Mouse (Mus musculus): ENCODE measurements around the gene Insm1. TPM values are rescaled to one million over a fixed set of nuclear protein-coding genes. Genes with fewer than 3 reads are reported as not detected.

The Insm1 gene
- polyA plus RNA-seq, 1 experiment from 2014 or later = 8.9 TPM

DNA sequence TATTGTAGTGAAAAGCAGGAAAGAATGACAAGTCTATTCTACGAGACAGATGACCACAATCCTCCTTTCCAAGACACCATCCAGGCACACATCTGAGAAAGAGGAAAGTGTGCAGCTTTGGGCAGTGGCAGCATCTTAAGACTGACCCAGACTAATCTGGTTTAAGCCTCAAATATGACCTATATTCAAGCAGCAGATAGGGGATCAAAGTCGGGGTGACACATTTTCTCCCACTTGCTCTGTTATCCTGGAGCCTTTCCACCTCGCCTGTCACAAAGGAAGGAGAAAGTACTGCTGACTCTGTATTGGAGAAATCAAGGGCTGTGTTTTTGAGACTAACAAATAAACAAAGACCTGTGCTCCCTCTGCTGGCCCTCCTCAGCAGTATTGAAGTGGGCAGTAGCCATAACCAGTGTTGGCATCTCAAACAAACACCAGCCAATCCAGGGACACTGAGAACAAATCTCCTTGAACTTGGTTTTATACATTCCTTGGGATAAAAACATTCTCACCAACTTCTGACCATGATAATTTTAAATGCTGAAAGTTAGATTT is 34.7 kb downstream of the Insm1 start:
- H3K9me3 ChIP-seq = no peaks in the 10 kb centered on the region
- peak; percentile 43; the same call in 1 of the 2 replicates for ATAC-seq
- 44% methylated on average over 3 of the region's 3 CpGs for WGBS

GRCm38 (mm10) chr2:146257037-146257436 is 35.3 kb downstream of the Insm1 start:
- no peaks in the 10 kb centered on the region for H3K36me3 ChIP-seq
- peak overlapping the region; percentile 64 for H3K27ac ChIP-seq
- H3K9me3 ChIP-seq = no peaks in the 10 kb centered on the region
- H3K4me2 ChIP-seq (replicated peaks) = no peak overlapping the region
- WGBS = 20% methylated on average over 3 of the region's 3 CpGs
- 0 out of 2 replicates have a peak, but pooled peaks cover 3% of the 10 kb centered on the region for H3K27me3 ChIP-seq
- no peak overlapping the region for H3K4me3 ChIP-seq (replicated peaks)
- peaks cover 59% of the 10 kb centered on the region for H3K4me1 ChIP-seq (replicated peaks)
- no peak overlapping the region for H3K9ac ChIP-seq (replicated peaks)
- ATAC-seq = no peak

More for the DNA sequence above, 34.7 kb downstream of the Insm1 start:
- no peak overlapping the region for H3K4me2 ChIP-seq (replicated peaks)
- H3K27me3 ChIP-seq = 0 out of 2 replicates have a peak, but pooled peaks cover 3% of the 10 kb centered on the region
- H3K36me3 ChIP-seq = no peaks in the 10 kb centered on the region
- H3K9ac ChIP-seq (replicated peaks) = no peak overlapping the region
- no peak overlapping the region for H3K4me3 ChIP-seq (replicated peaks)
- H3K27ac ChIP-seq = peak overlapping the region; percentile 40
- H3K4me1 ChIP-seq (replicated peaks) = peaks cover 52% of the 10 kb centered on the region

DNA sequence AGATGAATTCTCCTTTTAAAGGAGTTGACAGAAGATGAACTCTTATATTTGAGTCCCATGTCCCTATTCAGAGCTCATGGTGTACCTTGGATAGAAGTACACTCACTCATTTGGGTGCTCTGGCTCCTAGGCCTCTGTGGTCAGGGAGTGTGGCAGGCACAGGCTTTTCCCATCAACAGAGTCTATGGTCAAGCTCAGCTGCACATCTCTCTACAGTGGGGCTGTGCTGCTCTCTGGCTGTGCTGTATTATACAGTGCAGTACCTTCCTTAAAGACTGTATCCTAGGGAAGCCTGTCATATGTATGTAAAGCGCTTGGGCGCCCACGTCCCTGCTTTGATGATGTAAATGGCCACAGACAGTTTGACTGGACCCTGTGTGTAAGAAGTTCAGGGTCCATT is 35.9 kb downstream of the Insm1 start:
- ATAC-seq = no peak; the same call in 1 of the 2 replicates
- H3K9me3 ChIP-seq = no peaks in the 10 kb centered on the region
- H3K36me3 ChIP-seq = no peaks in the 10 kb centered on the region
- 0 out of 2 replicates have a peak, but pooled peaks cover 3% of the 10 kb centered on the region for H3K27me3 ChIP-seq
- H3K4me2 ChIP-seq (replicated peaks) = no peak overlapping the region
- peaks cover 64% of the 10 kb centered on the region for H3K4me1 ChIP-seq (replicated peaks)
- H3K27ac ChIP-seq = peak overlapping the region; percentile 64; the same call in 1 of the 2 replicates
- H3K9ac ChIP-seq (replicated peaks) = no peak overlapping the region
- WGBS = 72% methylated on average over 3 of the region's 3 CpGs
- no peak overlapping the region for H3K4me3 ChIP-seq (replicated peaks)

GRCm38 (mm10) chr2:146258736-146259469 is 37.2 kb downstream of the Insm1 start:
- H3K9ac ChIP-seq (replicated peaks) = no peak overlapping the region
- H3K9me3 ChIP-seq = no peaks in the 10 kb centered on the region
- no peaks in the 10 kb centered on the region for H3K36me3 ChIP-seq
- peak; percentile 78 for ATAC-seq
- H3K4me3 ChIP-seq (replicated peaks) = no peak overlapping the region
- H3K4me1 ChIP-seq (replicated peaks) = peaks cover 68% of the 10 kb centered on the region
- 0 out of 2 replicates have a peak, but pooled peaks cover 3% of the 10 kb centered on the region for H3K27me3 ChIP-seq
- peak overlapping the region; percentile 86 for H3K27ac ChIP-seq
- 0 out of 2 replicates have a peak overlapping the region, but pooled peaks have one; percentile 14 for H3K4me2 ChIP-seq (replicated peaks)
- 7% methylated on average over 10 of the region's 10 CpGs for WGBS

DNA sequence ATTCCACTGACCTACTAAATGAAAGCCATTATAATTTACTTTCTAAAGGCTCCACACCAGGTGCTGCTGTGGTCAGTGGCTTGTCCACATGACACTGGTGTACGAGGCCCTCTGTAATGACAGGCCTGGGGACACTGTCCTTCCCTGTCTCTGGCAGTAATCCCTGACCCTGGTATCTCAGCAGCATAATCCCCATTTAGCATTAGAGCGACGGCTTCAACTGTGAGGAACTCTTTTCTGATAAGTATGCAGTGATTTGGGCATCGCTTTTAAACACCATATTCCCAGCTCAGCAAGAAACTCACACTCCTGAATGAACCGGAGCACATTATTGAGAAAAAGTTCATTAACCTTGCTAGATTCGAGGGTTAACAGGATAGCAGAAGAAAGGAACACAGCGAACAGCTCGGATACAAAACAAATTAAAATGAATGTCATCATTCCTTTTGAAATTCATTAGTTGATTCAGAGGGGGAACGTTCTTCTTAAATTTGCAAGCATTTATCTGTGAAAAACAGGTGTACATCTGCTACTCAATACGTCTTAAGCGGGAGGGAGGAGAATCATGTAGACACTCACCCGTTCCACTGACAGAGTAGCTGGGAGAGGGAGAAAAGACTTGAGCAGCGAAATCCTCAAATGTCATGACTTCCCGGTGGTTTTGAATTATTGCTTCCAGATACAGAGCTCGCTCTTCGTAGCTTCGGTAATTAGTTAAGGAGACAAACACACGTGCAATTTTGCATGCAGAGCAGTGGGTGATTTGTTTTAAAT is 38.3 kb downstream of the Insm1 start:
- H3K9me3 ChIP-seq = no peaks in the 10 kb centered on the region
- no peak overlapping the region for H3K9ac ChIP-seq (replicated peaks)
- ATAC-seq = no peak
- H3K27ac ChIP-seq = peak overlapping the region; percentile 86
- peaks cover 68% of the 10 kb centered on the region for H3K4me1 ChIP-seq (replicated peaks)
- 0 out of 2 replicates have a peak overlapping the region, but pooled peaks have one; percentile 1 for H3K4me2 ChIP-seq (replicated peaks)
- no peaks in the 10 kb centered on the region for H3K36me3 ChIP-seq
- peaks cover 12% of the 10 kb centered on the region for H3K27me3 ChIP-seq
- H3K4me3 ChIP-seq (replicated peaks) = no peak overlapping the region
- WGBS = 13% methylated on average over 18 of the region's 18 CpGs

DNA sequence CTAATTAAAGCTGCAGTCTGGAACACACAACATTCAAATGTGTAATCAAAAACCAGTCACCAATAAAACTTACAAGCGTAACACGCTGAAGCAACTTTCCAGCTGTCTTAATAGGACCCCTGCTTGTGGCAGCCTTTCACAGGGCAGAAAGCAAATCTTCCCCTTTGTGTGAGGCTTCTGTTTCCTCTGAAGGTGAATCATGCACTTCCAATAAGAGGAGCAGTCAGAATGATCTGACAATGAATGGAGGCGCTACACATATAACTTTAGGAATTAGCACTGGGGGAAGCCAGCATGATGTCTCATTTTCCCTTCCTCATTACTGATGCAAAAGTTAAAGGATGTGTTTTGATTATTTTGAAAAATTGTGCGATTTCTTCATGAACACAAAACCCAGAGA is 39.4 kb downstream of the Insm1 start:
- Histone ChIP-seq H3K4me1 (replicated peaks) (peaks cover 64% of the 10 kb centered on the region), H3K9me3 (no peaks in the 10 kb centered on the region), H3K27me3 (peaks cover 20% of the 10 kb centered on the region), H3K27ac (peak overlapping the region; percentile 54), H3K9ac (replicated peaks) (no peak overlapping the region), H3K36me3 (no peaks in the 10 kb centered on the region), H3K4me2 (replicated peaks) (no peak overlapping the region), H3K4me3 (replicated peaks) (no peak overlapping the region)
- no peak for ATAC-seq
- 32% methylated on average over 4 of the region's 4 CpGs for WGBS

DNA sequence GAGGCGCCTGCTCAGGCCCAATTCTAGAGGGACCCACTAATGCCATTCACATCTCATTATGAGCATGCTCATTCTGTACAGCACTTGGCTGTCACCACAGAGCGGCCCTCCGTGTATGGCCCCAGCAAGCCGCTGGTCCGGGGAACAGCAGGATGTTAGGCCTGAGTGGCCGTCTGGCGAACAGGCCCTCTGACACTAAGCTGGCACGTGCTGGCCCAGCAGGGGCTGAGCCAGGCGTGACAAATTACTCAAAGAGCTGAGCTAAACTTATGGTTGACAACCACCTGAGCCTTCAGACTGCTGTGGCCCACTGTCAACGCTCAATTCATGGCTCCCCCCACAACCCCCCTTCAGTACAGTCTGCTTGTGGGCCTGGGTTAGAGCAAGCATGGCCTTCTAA is 40.5 kb downstream of the Insm1 start:
- Histone ChIP-seq H3K36me3 (no peaks in the 10 kb centered on the region), H3K9ac (replicated peaks) (no peak overlapping the region), H3K4me2 (replicated peaks) (no peak overlapping the region), H3K4me3 (replicated peaks) (no peak overlapping the region), H3K9me3 (no peaks in the 10 kb centered on the region), H3K4me1 (replicated peaks) (peaks cover 54% of the 10 kb centered on the region), H3K27ac (peak overlapping the region; percentile 64), H3K27me3 (peaks cover 20% of the 10 kb centered on the region)
- WGBS = 5% methylated on average over 10 of the region's 10 CpGs
- ATAC-seq = peak; percentile 90

GRCm38 (mm10) chr2:146262966-146263365 is 41.2 kb downstream of the Insm1 start:
- Histone ChIP-seq H3K27me3 (peaks cover 17% of the 10 kb centered on the region), H3K4me3 (replicated peaks) (no peak overlapping the region), H3K4me2 (replicated peaks) (no peak overlapping the region), H3K9me3 (no peaks in the 10 kb centered on the region), H3K36me3 (no peaks in the 10 kb centered on the region), H3K9ac (replicated peaks) (no peak overlapping the region), H3K4me1 (replicated peaks) (peaks cover 46% of the 10 kb centered on the region), H3K27ac (peak overlapping the region; percentile 64; the same call in 1 of the 2 replicates)
- no peak for ATAC-seq

DNA sequence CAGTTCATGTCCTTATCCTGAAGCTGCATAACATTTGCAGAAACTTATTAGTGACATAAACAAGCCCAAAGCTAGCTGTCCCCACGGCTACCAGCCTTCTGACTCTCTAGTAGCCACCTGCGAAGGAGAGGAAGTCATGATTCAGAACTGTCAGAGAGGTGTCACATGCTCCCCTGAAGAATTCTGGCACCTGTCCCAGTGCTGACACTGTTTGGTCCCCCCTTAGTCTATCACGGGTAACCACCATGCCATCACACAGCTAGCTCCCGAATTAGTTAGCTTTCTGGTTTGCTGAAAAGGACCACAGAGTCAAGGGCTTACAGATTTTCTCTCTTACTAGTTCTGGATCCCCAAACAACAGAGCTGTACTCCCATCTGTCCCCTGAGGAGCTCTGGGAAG is 43.3 kb downstream of the Insm1 start:
- no peak overlapping the region for H3K27ac ChIP-seq
- no peak overlapping the region for H3K4me3 ChIP-seq (replicated peaks)
- no peak overlapping the region for H3K4me2 ChIP-seq (replicated peaks)
- no peaks in the 10 kb centered on the region for H3K36me3 ChIP-seq
- WGBS = 80% methylated on average over 4 of the region's 4 CpGs
- H3K4me1 ChIP-seq (replicated peaks) = peaks cover 30% of the 10 kb centered on the region
- no peaks in the 10 kb centered on the region for H3K9me3 ChIP-seq
- no peak for ATAC-seq
- H3K27me3 ChIP-seq = peaks cover 20% of the 10 kb centered on the region
- H3K9ac ChIP-seq (replicated peaks) = no peak overlapping the region

GRCm38 (mm10) chr2:146266539-146266938 is 44.8 kb downstream of the Insm1 start:
- Histone ChIP-seq H3K36me3 (no peaks in the 10 kb centered on the region), H3K4me2 (replicated peaks) (no peak overlapping the region), H3K9ac (replicated peaks) (no peak overlapping the region), H3K4me3 (replicated peaks) (no peak overlapping the region), H3K27me3 (peaks cover 20% of the 10 kb centered on the region), H3K9me3 (no peaks in the 10 kb centered on the region), H3K27ac (no peak overlapping the region), H3K4me1 (replicated peaks) (peaks cover 15% of the 10 kb centered on the region)
- ATAC-seq = no peak
- WGBS = 92% methylated on average over 3 of the region's 3 CpGs
